ENCODE assay signal across 9 mouse cellular contexts in the genomic region with DNA sequence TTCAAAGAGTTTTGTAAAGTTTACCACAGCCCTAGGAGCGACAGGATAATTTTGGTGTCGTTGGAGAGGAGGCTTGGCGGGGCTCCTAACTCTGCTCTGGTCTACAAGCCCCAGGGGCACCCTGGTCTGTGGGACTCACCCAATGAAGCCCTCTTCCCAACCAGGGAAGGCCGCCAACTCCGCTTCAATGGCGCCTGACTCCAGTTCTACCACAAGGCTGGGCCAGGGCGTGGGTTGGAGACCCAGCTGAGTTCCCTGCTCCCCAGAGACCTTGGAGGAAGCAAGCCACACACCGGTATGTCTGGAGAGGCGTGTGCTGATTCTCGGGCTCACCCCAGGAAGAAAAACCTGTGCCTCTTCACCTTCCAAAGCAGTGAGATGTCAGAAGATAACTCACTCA.
A peak's percentile ranks its signal among the peaks of the same experiment; 100 is the strongest.
DNase-seq lines count a peak whose midpoint lies in the region; ATAC-seq lines count a peak whose summit lies in the region.
"Had no signal": no experiment of that assay in that cellular context is flagged by ENCODE, and none has a peak within 500 bp of the region (broad histone marks: within the 10 kb centered on the region; RNA-seq: fewer than 3 reads in every experiment).

No protein-coding gene starts in this region.

- H3K9me3 ChIP-seq in midbrain, embryonic 10.5 days (replicated peaks): peaks cover 11% of the 10 kb centered on the region; the same call in 1 of the 2 replicates
- no peaks in the 10 kb centered on the region for H3K9me3 ChIP-seq in midbrain, embryonic 16.5 days (replicated peaks; ENCODE audit: control insufficient read depth, low read length, poor library complexity, severe bottlenecking)
- no peaks in the 10 kb centered on the region for H3K9me3 ChIP-seq in embryonic facial prominence, embryonic 15.5 days (replicated peaks)
- 0 out of 2 replicates have a peak, but pooled peaks cover 4% of the 10 kb centered on the region for H3K9me3 ChIP-seq in kidney, embryonic 14.5 days (ENCODE audit: control insufficient read depth, low read length)
- H3K9me3 ChIP-seq in stomach, embryonic 15.5 days: no peaks in the 10 kb centered on the region
- H3K9me3 ChIP-seq: hindbrain, embryonic 15.5 days had no signal

- H3K9ac ChIP-seq in midbrain, embryonic 16.5 days (ENCODE audit: low read depth, low read length): no peak overlapping the region
- no peak overlapping the region for H3K9ac ChIP-seq in embryonic facial prominence, embryonic 15.5 days
- H3K9ac ChIP-seq in kidney, embryonic 14.5 days (ENCODE audit: low read depth, low read length): no peak overlapping the region
- no peak overlapping the region for H3K9ac ChIP-seq in stomach, embryonic 15.5 days
- H3K9ac ChIP-seq: hindbrain, embryonic 15.5 days had no signal

- H3K27ac ChIP-seq in midbrain, embryonic 10.5 days (replicated peaks): peak overlapping the region; percentile 64
- no peak overlapping the region for H3K27ac ChIP-seq in midbrain, embryonic 16.5 days (ENCODE audit: low read length)
- H3K27ac ChIP-seq in embryonic facial prominence, embryonic 15.5 days (replicated peaks): peak overlapping the region; percentile 82
- H3K27ac ChIP-seq in kidney, embryonic 14.5 days (ENCODE audit: low read depth, low read length): peak overlapping the region; percentile 20; the same call in 1 of the 2 replicates
- peak overlapping the region; percentile 57; the same call in 1 of the 2 replicates for H3K27ac ChIP-seq in stomach, embryonic 15.5 days
- H3K27ac ChIP-seq: hindbrain, embryonic 15.5 days had no signal

- H3K27me3 ChIP-seq in midbrain, embryonic 10.5 days (ENCODE audit: low read depth, poor library complexity, severe bottlenecking): no peaks in the 10 kb centered on the region; the same call in 1 of the 2 replicates
- H3K27me3 ChIP-seq in midbrain, embryonic 16.5 days (ENCODE audit: control insufficient read depth, insufficient read depth, low read depth, low read length): no peaks in the 10 kb centered on the region
- H3K27me3 ChIP-seq in embryonic facial prominence, embryonic 15.5 days: no peaks in the 10 kb centered on the region
- no peaks in the 10 kb centered on the region for H3K27me3 ChIP-seq in kidney, embryonic 14.5 days (ENCODE audit: control insufficient read depth, insufficient read depth, low read length)
- H3K27me3 ChIP-seq in stomach, embryonic 15.5 days (replicated peaks): no peaks in the 10 kb centered on the region
- H3K27me3 ChIP-seq: hindbrain, embryonic 15.5 days had no signal

- 79% methylated on average over 10 of the region's 10 CpGs for WGBS in midbrain, embryonic 10.5 days
- WGBS in midbrain, embryonic 16.5 days: 71% methylated on average over 10 of the region's 10 CpGs
- WGBS in embryonic facial prominence, embryonic 15.5 days: 35% methylated on average over 10 of the region's 10 CpGs
- WGBS in kidney, embryonic 14.5 days: 59% methylated on average over 10 of the region's 10 CpGs
- WGBS in stomach, embryonic 15.5 days: 65% methylated on average over 10 of the region's 10 CpGs

- peaks cover 25% of the 10 kb centered on the region for H3K4me1 ChIP-seq in midbrain, embryonic 10.5 days
- H3K4me1 ChIP-seq in midbrain, embryonic 16.5 days (ENCODE audit: control insufficient read depth, insufficient read depth, low read length): no peaks in the 10 kb centered on the region; the same call in 1 of the 2 replicates
- peaks cover 57% of the 10 kb centered on the region for H3K4me1 ChIP-seq in embryonic facial prominence, embryonic 15.5 days
- peaks cover 32% of the 10 kb centered on the region for H3K4me1 ChIP-seq in kidney, embryonic 14.5 days (ENCODE audit: control insufficient read depth, insufficient read depth, low read length)
- H3K4me1 ChIP-seq in stomach, embryonic 15.5 days: peaks cover 33% of the 10 kb centered on the region

- no peak overlapping the region for H3K4me2 ChIP-seq in midbrain, embryonic 16.5 days (ENCODE audit: low read length)
- peak overlapping the region; percentile 12; the same call in 1 of the 2 replicates for H3K4me2 ChIP-seq in embryonic facial prominence, embryonic 15.5 days (replicated peaks)
- H3K4me2 ChIP-seq in kidney, embryonic 14.5 days (replicated peaks; ENCODE audit: low read depth, low read length): no peak overlapping the region
- H3K4me2 ChIP-seq in stomach, embryonic 15.5 days: no peak overlapping the region
- H3K4me2 ChIP-seq: hindbrain, embryonic 15.5 days had no signal

- no peak for DNase-seq in midbrain, embryonic 10.5 days (ENCODE audit: low spot score)
- DNase-seq in frontal cortex, postnatal 14 days (ENCODE audit: low spot score in 2 of 2): no peak
- DNase-seq: thymus, postnatal 14 days had no signal

- H3K4me3 ChIP-seq in midbrain, embryonic 10.5 days: no peak overlapping the region
- no peak overlapping the region for H3K4me3 ChIP-seq in midbrain, embryonic 16.5 days (ENCODE audit: low read depth, low read length)
- no peak overlapping the region for H3K4me3 ChIP-seq in embryonic facial prominence, embryonic 15.5 days (replicated peaks)
- H3K4me3 ChIP-seq in kidney, embryonic 14.5 days (ENCODE audit: low read length): no peak overlapping the region
- H3K4me3 ChIP-seq in stomach, embryonic 15.5 days (replicated peaks): no peak overlapping the region
- H3K4me3 ChIP-seq: hindbrain, embryonic 15.5 days had no signal

- no peaks in the 10 kb centered on the region for H3K36me3 ChIP-seq in midbrain, embryonic 10.5 days
- H3K36me3 ChIP-seq in midbrain, embryonic 16.5 days (ENCODE audit: control insufficient read depth, insufficient read depth, low read length): no peaks in the 10 kb centered on the region
- no peaks in the 10 kb centered on the region for H3K36me3 ChIP-seq in embryonic facial prominence, embryonic 15.5 days
- H3K36me3 ChIP-seq in kidney, embryonic 14.5 days (ENCODE audit: control insufficient read depth, insufficient read depth, low read length): no peaks in the 10 kb centered on the region
- H3K36me3 ChIP-seq in stomach, embryonic 15.5 days: no peaks in the 10 kb centered on the region
- H3K36me3 ChIP-seq: hindbrain, embryonic 15.5 days had no signal

- no peak for ATAC-seq in midbrain, embryonic 16.5 days
- peak; percentile 41; the same call in 1 of the 2 replicates for ATAC-seq in embryonic facial prominence, embryonic 15.5 days (ENCODE audit: insufficient number of reproducible peaks, low FRiP score, low TSS enrichment, low read depth)
- no peak for ATAC-seq in kidney, embryonic 14.5 days (ENCODE audit: low FRiP score, low TSS enrichment)
- no peak for ATAC-seq in stomach, embryonic 15.5 days (ENCODE audit: insufficient read depth, low FRiP score, low read depth)
- ATAC-seq in frontal cortex, adult (ENCODE audit: low TSS enrichment): no peak
